Mouse (Mus musculus): ENCODE measurements around the gene Mgarp.
A peak's percentile ranks its signal among the peaks of the same experiment; 100 is the strongest.

The Mgarp gene

GRCm38 (mm10) chr3:51340552-51341267 lies 55.8 kb downstream of the Mgarp start, which contains the start of gene Elf2:
Gene Elf2, minus strand, starts transcription at chr3:51340663.
- DNase-seq (ENCODE audit: low spot score in 2 of 2): peak; percentile 84 to 85

GRCm38 (mm10) chr3:51339734-51340551 lies 56.6 kb downstream of the Mgarp start:
- DNase-seq (ENCODE audit: low spot score in 2 of 2): peak in 1 of 2 experiments; percentile 37

- DNase-seq (ENCODE audit: low spot score in 2 of 2): no peak
These were observed 57.2 kb downstream of the Mgarp start for GRCm38 (mm10) chr3:51339378-51339733.
